Mouse (Mus musculus): ENCODE results near the gene Tmod2. TPM values are rescaled to one million over a fixed set of nuclear protein-coding genes. Genes with fewer than 3 reads are reported as not detected.

The Tmod2 gene
- polyA plus RNA-seq, 1 experiment from 2014 or later: 11.9 TPM

GRCm38 (mm10) chr9:75517751-75518150, 93.4 kb downstream of the Tmod2 start:
- Histone ChIP-seq H3K4me2 (replicated peaks; ENCODE audit: low read depth) (no peak overlapping the region), H3K9me3 (ENCODE audit: control insufficient read depth, low read length) (no peaks in the 10 kb centered on the region), H3K36me3 (ENCODE audit: control insufficient read depth, insufficient read depth, low read length) (no peaks in the 10 kb centered on the region), H3K4me3 (ENCODE audit: low read depth, low read length) (no peak overlapping the region), H3K27me3 (ENCODE audit: control insufficient read depth, insufficient read depth, low read length) (no peaks in the 10 kb centered on the region), H3K4me1 (replicated peaks; ENCODE audit: control insufficient read depth, insufficient read depth) (no peaks in the 10 kb centered on the region), H3K9ac (ENCODE audit: low read length) (no peak overlapping the region), H3K27ac (replicated peaks) (no peak overlapping the region)
- no peak for TF ChIP-seq EP300 (optimal IDR thresholded peaks at IDR 0.05)
- no peak for TF ChIP-seq CTCF (IDR thresholded peaks at IDR 0.05; ENCODE audit: low read depth)
- DNase-seq (ENCODE audit: low spot score) (no peak), ATAC-seq (ENCODE audit: low FRiP score, low TSS enrichment) (no peak)
- WGBS: 64% methylated on average over 3 of the region's 3 CpGs

Other genes starting within 250 kb of the Tmod2 start
- 28.9 and 29.0 TPM in 2 replicates for gene Mapk6, start 201.3 kb downstream of the Tmod2 start, polyA plus RNA-seq (2015; fragmentation: Nextera tagmentation; extraction: Ambion mirVana)
- gene Leo1, start 169.8 kb downstream of the Tmod2 start, polyA plus RNA-seq (2015; fragmentation: Nextera tagmentation; extraction: Ambion mirVana): 16.1 and 17.8 TPM in 2 replicates
- 109 and 111 TPM in 2 replicates for gene Tmod3, start 51.7 kb downstream of the Tmod2 start, polyA plus RNA-seq (2015; fragmentation: Nextera tagmentation; extraction: Ambion mirVana)
- gene Lysmd2, start 14.4 kb upstream of the Tmod2 start, polyA plus RNA-seq (2015; fragmentation: Nextera tagmentation; extraction: Ambion mirVana): 30.3 and 32.2 TPM in 2 replicates
- gene Scg3, start 72.7 kb upstream of the Tmod2 start, polyA plus RNA-seq (2015; fragmentation: Nextera tagmentation; extraction: Ambion mirVana): 5.1 and 5.6 TPM in 2 replicates
- gene Bmp5, start 164.0 kb upstream of the Tmod2 start, polyA plus RNA-seq (2015; fragmentation: Nextera tagmentation; extraction: Ambion mirVana): 4.2 and 4.6 TPM in 2 replicates

Data from stomach, postnatal 0 days (tissue).